Mouse (Mus musculus): ENCODE data around the gene Mfsd12.
A peak's percentile ranks its signal among the peaks of the same experiment; 100 is the strongest.

The Mfsd12 gene

DNA sequence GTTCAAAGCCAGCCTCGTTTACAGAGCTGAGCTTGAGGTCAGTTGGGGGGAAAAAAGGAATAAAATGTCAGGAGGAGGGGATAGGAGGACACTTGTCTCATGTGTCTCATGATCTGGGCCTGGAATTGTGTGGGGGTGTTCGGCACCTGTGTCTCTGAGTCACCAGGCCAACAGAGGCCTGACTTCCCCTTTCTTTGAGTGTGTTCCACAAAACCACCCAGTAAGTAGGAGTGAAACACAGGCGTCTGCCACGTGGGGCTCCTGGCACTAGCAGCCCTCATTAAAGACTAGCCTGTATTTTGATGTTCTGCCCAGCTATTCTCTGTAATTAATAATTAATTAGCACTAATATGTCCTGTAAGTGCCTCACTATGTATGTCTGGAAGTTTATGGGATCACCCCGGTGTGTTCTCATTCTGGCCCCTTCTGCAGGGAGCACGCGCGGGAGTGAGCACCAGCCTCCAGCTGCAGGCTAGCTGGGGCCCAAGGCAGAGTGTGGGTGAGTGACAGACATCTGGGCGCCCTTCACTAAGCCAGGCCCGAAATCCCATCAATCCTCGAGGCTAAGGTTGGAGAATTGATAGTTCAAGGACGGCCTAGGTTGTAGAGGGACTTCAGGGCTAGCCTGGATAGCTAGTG is 820 bp upstream of the Mfsd12 start:
- DNase-seq (ENCODE audit: low spot score in 2 of 2) = no peak

DNA sequence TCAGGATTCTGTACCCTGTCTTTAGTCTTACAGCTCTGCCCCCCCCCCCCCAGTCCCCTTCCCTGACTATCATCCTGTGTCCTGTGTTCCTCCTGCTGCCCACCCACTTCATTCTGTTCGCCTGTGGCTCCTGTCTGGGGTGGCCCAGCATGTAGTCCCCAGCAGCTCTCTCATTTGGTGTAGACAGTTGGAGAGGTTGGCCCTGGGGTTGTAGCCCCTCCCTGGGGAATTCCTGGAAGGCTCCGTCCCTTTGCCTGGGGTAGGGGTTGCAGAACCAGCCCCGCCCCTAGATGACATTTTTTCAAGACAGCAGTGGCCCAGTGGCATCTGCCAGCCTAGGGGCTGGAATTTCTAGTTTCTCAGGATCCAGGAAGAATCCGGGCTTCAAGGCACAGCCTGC is 918 bp downstream of the Mfsd12 start:
- no peak for DNase-seq (ENCODE audit: low spot score in 2 of 2)

DNA sequence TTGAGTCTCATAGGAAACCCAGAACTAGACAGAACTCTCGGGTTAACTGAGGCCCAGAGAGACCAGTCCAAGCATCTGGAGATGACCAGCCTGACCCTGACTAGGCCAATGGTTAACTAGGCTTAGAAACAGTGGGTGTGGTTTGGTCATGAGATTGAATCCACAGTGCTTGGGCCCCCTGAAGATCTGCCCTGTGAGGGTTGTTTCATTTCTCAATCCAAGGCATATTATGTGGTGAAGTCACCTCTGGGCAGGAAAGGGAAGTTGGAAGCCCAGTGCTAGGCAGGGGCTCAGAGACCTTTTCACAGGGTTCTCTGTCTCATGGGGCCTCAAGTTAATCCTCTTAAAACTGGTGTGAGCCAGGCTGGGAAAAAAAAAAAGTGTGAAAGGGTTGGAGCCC is 1.6 kb downstream of the Mfsd12 start:
- no peak for DNase-seq (ENCODE audit: low spot score in 2 of 2)

DNA sequence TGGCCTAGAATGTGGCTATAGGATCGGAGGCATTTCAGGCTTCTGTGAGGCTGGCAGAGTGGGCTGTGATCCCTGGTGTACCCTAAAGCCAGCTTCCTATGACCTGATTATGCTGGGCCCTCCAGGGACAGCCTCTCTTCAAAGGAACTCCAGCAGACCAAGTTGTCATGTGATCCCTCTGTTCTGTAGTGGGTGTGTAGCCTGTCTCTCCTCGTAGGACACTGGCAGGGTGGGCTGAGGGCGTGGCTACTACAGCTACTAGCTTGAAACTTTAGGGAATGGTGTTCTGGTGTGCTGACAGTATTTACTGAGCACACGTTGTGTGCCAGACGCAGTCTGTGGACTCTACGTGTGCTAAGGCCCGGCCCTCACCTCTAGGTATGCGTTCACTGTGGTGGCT is 3.4 kb downstream of the Mfsd12 start:
- no peak for DNase-seq (ENCODE audit: low spot score in 2 of 2)

DNA sequence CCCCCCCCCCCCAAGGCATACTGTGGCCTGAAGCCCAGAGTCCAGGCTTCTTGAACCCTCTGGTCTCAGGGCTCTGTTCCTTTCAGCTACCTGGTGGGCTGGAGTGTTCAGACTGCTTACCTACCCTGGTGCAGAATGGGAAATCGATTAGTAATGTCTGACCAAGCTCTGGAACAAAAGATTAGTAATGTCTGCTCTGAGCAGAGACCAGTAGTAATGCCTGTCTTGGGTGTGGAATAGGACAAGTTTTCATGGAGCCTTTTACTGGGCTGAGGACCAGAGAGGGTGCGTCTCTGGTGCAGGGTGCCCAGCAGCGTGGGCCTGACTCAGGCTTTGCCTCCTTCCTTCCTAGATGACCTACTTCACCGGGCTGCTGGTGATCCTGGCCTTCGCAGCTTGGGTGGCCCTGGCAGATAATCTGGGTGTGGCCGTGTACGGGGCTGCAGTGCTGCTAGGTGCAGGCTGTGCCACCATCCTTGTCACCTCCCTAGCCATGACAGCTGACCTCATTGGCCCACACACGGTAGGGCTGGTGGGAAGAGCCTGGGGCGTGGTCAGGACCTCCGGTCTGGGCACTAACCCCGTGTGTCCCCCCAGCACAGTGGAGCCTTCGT is 5.2 kb downstream of the Mfsd12 start:
- DNase-seq (ENCODE audit: low spot score in 2 of 2) = no peak

DNA sequence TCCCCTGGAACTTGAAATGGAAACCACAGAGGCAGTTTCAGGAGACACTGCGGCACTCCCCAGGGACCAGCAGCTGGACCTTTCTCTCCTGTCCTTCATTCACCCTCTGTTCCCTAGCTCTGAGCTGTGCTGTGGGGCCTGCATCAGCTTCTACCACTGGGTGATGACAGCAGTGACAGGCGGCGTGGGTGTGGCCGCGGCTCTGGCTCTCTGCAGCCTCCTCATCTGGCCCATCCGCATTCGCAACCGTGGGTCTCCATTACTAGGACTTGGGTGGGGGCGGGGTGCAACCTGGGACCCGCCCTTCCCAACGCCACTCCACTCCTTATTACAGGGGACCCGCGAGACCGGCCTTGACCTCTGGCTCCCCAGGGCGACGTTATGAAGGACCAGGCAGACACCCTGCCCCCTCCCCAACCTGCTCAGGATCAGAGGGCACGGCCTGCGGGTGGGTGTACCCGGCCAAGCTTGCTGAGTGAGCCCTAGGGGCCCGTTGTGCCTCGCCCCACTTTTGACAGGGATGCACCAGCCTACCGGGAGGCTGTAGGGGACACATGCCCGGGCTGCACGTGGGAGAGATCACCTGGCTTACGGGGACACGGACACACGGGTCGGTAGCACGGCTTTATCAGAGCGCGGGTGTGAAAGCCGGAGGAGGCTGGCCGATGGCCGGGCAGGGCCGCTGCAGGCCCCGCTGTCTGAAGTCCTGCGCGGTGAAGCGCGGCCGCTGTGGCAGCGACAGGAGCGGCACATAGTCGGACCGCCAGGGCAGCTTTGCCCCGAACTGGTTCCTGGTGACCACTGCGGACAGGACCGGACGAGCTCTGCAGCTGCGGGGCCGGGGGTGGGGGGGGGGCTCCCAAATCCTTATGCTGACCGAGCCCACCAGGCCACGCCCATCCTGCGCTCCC is 6.4 kb downstream of the Mfsd12 start:
- no peak for DNase-seq (ENCODE audit: low spot score in 2 of 2)

DNA sequence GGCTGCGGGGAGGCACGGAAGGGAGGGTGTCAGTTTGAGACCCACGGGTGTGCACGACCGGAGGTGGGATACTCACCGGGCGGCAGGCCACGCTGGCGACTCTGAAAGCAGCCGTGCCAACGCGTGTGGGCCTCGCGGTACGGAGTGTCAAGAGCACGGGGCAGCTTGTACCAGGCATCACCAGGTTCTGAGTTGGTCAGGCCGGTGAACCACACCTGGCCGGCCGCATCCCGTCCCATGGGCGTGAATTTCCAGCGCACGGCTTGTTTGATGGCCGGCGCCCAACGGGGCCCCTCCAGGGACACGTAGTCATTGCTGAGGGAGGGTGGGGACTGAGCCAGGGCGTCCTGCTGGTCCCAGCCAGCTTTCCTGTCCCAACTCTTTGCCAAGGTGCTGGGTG is 7.4 kb downstream of the Mfsd12 start:
- DNase-seq (ENCODE audit: low spot score in 2 of 2) = no peak

DNA sequence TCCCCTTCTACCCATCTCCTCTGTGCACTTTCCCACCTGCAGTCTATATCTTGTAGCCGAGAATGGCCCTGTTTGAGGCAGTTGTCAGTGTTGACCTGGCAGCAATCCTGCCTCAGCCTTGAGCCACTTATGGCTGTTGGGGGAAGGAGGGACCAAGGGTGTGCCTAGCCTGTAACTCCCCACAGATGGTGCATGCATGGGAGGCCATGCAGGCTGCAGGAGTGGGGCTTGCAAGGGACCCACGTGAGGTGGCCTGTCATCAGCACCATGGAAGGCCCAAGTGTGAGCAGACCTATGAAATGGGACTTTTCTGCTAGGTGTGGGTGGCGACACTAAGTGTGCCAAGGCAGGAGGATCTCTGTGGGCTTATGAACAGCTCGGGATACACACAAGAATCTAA is 7.8 kb downstream of the Mfsd12 start:
- DNase-seq (ENCODE audit: low spot score in 2 of 2) = peak in 1 of 2 experiments; percentile 63

DNA sequence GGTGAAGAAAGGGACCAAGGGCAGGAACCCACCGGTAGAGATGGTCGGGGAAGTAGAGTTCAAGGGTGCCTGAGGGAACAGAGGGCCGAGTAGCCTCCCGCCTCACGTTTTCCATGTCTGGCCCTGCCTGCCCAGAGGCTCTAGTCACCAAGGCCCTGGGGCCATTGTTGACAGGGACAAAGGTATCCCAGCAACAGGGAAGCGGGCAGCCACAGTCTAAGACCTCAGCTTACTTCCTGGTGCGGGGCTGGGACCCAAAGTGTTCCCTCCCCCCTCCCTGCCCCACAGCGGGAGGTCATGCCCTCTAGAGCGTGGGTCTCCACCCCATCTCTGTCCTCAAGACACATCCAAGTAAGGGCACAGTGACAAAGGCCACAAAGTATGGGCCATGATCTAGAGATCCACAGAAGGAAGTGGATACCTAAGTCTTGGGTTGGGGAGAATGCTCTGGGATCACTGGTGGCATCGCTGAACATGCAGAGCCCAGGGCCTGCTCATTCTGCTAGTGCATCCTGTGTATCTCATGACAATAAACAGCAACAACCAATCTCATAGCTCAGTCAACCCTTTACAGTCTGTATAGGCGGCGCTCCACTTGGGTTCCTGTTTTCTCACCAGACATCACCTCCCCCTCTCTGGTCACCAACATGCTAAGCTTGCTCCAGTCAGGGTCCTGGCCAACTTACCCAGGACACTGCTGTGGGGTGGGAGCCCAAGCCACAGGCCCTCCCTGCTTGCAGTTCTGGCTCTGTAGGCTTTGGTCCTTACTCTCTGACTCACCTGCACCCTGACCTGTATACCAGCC is 8.6 kb downstream of the Mfsd12 start, which contains the start of gene 4930404N11Rik:
Gene 4930404N11Rik, minus strand, starts transcription at position 145 of the 805 bp plus-strand sequence.
- no peak for DNase-seq (ENCODE audit: low spot score in 2 of 2)

DNA sequence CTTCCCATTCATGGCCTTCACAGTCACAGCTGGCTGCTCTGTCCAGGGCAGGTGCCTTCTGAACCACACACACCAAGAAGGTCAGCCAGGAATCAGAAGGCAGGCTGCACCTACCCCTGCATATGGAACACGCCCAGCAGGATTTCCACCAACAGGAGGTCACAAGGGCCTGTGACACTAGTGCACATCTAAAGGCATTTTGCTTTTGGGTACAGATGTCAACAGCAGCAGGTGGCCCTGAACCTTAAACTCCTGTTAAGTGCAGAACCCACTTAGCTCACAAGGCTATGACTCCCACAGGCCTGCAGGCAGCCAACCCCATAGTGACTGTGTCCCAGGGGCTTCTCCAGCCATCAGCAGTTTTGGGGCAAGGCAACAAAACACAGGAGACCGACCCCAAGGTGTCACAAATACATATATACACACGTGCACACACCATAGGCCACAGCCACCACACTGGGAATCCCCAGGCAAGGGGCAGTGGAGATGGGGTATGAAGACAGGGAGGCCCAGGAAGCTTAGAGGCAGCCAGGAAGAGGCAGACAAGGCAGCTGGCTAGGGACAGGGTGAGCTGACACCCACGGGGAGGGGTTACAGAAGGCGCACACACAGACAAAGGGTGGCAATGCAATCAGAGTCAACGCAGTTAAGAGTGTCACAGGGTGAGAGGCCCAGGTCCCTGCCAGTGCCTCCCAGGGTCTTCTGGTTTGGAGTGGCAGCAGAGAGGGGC is 9.4 kb downstream of the Mfsd12 start:
- no peak for DNase-seq (ENCODE audit: low spot score in 2 of 2)

DNA sequence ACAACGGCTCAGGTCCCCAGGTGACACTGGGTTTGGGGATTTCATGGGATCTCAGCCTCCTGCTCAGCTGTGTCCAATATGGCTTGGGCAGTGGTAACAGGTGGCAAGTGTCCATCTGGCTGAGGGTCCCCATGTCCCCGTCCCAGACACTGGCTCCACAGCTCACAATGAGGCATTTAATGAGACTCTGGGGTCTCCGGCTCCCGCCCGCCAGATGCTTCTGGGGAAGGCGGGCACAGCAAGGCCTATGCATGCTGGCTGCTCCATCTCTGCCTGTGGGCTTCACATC is 9.9 kb downstream of the Mfsd12 start:
- no peak for DNase-seq (ENCODE audit: low spot score in 2 of 2)

DNA sequence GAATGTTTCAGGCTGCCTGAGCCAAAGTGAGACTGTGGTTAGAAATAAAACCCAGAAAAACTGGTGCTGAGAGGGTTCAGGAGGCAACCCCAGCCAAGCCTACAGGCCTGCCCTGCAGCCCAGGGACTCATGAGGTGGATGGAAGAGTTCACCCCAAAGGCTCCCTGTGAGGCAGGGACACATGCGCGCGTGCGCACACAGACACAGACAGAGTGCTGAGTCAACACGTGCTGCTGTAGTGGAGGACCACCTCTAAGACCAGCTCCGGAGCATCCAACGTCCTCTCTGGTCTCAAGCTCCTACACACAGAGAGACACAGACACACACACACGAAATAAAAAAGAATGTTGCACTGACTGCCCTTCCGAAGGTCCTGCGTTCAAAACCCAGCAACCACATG is 18.0 kb downstream of the Mfsd12 start:
- no peak for DNase-seq (ENCODE audit: low spot score in 2 of 2)

DNA sequence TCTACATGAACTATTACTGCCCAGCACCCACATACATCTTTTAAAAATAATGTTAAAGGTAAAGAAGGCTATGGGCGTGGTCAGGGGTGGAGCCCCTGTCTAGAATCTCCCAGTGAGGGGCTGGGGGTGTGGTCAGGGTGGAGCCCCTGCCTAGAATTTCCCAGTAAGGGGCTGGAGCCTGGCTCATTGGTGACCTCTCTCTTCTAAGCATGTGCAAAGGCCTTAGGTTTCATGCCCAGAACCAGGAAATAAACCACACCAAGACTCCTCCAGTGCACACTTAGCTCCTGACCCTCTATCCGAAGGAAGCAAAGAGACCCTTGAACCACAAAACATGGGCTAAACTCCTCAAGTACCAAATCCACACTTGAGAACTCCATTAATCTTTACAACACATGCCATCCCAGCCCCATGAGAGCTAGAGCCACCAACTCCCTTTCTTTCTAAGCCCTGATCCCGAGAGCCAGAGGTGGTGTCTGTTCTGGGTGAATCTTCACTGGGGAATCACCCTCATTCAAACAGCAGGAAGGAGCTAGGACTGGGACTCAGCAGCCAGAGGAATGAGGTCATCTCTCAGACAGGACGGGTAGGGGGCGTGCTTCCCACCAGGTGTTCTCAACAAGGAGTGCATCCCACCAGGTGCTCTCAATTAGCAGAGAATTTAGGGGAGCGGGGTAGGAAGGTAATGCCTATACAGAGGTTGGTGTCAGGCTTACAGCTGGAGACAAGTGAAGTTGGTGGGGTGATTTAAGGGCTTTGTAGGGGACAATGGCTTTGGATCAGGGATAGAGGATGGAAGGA is 19.5 kb downstream of the Mfsd12 start:
- no peak for DNase-seq (ENCODE audit: low spot score in 2 of 2)

DNA sequence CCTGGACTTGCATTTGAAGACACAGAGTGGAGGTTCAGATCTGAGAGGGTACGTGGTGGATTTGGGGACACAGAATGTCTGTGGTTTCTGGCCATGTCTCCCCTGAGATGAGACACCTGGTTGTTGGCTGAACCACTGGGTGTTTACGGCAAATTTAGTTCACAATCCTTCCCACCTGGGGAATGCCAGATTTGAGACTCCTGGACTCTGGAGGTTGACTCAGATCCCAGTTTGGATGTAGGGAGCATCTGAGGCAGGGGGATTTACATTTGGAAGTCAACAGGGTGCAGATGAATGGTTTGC is 20.0 kb downstream of the Mfsd12 start:
- DNase-seq (ENCODE audit: low spot score in 2 of 2) = no peak

DNA sequence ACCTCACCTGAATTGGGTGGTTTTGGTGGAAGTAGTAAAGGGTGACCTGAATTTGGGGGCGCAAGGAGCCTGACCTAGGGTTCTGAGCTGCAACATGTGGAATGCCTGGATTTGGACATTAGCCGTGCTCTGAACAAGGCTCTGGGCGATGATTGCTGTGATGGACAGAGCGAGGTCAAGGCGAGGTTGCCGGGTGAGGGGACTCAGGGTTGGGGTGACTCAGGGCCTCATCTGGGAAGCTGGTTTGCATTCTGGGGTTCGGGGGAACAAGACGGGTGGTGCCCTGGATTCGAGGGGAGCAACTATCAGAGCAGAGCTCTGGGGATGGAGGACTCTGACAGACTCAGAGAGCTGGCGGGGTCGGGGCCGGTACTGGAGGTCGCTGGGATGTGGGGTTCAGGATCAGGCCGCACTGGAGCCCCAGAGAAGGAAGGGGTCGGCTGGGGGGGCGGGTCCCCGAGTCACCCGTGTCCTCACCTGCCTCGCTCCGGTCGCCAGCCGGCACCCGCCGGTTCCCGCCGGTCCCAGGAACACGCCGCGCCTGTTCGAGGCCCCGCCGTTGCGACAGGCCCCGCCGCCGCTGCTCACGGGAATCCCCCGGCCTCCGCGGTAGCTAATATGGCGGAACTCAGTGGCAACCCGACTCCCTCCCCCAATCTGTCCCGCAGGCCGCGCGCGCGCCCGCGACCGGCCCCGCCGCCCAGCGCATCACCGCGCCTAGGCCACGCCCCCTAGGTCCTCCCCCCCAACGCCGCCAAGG is 20.7 kb downstream of the Mfsd12 start, which contains the start of gene Fzr1:
Gene Fzr1, minus strand, starts transcription at position 724 of the 760 bp plus-strand sequence.
- DNase-seq (ENCODE audit: low spot score in 2 of 2) = no peak

DNA sequence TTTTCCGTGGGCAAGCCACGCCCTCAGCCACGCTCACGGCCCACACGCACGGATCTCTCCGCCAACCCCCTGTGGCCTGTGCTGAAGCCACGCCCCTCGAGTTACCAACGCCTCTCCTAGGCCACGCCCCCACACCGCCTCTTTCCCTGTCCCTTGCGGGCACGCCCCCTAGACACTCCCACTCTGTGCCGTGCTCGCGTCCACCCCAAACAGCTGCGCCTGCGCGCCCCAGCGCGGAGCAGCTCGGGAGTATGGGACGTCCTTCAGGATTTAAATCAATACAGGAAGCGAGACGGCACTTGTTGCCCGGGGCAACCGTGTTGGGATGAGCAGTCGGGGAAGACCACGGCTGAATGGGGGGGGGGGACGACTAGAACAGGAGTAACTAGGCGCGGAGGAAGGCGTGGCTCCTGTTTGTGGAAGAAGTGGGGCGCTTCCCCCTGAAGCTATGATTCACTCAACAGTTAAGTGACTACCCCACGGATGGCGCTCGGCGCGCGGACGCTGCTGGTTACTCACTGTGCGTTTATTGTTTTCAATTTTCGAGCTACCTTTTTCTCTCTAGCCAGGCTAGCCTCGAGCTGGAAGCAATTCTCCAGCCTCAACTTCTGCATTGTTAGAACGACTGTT is 21.4 kb downstream of the Mfsd12 start:
- DNase-seq (ENCODE audit: low spot score in 2 of 2) = peak; percentile 100

DNA sequence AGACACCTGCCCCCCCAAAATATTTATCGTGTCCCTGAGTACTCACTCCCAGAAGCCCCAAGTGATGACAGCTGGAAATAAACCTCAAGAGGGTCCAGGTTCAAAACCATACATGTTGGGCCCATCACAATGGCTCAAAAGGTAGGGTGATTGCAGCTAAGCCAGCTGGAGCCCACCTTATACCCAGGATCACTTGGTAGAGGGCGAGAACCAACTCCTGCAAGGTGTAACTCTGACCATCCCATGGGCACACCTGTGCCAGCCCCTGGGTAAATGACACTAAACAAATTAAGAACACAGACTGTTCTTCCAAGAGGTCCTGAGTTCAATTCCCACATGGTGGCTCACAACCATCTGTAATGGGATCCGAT is 21.9 kb downstream of the Mfsd12 start:
- no peak for DNase-seq (ENCODE audit: low spot score in 2 of 2)

DNA sequence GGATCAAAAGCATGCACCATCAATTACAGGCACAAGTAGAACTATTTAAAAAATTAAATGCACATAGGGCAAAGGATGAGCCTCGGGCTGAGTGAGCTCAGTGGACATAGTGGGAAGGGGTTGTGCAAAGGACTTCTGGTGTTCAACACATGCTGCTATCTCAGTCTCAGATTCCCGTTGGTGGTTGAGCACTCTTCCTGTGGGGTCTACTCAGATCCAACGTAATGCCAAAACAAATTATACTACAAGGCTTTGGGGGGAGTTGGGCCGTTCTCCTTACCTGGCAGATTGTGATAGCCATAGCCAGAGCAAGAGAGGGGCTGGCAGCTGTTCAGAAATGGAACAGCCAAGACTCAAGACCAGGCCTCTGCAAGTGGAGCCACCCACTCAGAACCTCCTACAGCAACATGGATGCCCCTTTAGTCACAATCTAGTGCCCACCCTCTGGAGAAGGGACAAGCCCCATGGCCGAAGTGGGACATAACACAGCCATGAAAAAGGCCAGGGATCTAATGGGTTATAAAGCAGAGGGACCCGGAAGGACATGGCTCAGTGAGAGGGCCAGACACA is 22.6 kb downstream of the Mfsd12 start:
- DNase-seq (ENCODE audit: low spot score in 2 of 2) = no peak

DNA sequence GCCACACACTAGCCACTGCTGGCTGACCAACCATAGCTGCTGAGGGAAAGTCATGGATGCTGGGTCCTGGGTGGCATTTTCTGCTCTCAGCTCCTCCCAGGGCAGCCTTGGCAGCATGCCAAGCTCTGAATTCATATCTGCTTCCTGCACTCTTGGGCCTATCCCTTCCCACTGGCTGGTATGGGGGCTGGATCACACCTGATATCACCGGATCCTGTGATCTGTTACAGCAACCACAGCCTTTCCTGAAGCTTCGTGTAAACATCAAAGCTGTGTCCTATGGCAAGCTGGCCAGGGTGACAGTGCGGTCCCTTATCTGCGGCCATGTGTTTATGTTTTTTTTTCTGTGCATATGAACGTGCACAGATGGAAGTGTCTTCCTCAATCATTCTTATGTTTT is 24.7 kb downstream of the Mfsd12 start:
- no peak for DNase-seq (ENCODE audit: low spot score in 2 of 2)
